Mouse (Mus musculus) thymus, postnatal 0 days (tissue): ENCODE measurements around the gene Tbc1d1. TPM values are rescaled to one million over a fixed set of nuclear protein-coding genes. Genes with fewer than 3 reads are reported as not detected.
"Not testable (repeated sequence)": the region's sequence is repeated elsewhere in the genome, so short reads cannot be mapped to it uniquely, and the experiment has no call there.

Source experiments
- DNase-seq: peaks from one replicate; pipeline ENCODE4 v3.0.0-alpha.2; 2015; ENCODE audit warnings: low spot score
- polyA plus RNA-seq: library from polyadenylated mRNA; unstranded; fragments of >200 nt; fragmentation: Nextera tagmentation; extraction: Ambion mirVana; gene quantifications from 2 replicates; pipeline ENCODE4 v1.2.1, GENCODE M21; 2015

The Tbc1d1 gene
- polyA plus RNA-seq, 1 experiment from 2014 or later, result 18.5 TPM

DNA sequence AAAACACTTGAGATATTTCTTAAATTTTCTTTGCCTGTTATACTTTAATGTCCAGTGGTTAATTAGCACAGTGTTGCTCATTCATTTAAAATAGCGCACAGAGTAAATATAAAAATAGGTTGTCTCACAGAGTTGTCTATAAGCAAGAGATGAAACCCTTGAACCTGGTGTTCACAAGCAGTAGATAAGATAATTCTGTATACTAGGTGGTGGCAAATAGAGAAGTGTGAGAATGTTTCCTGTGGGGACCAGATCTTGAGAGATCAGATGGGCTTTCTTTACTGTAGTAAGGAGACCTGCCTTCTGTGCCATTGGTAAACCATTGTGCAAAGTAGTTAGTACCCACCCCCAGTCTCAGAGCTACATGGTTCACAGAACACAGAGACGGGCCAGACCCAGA is 192.1 kb downstream of the Tbc1d1 start:
- DNase-seq, result no peak

DNA sequence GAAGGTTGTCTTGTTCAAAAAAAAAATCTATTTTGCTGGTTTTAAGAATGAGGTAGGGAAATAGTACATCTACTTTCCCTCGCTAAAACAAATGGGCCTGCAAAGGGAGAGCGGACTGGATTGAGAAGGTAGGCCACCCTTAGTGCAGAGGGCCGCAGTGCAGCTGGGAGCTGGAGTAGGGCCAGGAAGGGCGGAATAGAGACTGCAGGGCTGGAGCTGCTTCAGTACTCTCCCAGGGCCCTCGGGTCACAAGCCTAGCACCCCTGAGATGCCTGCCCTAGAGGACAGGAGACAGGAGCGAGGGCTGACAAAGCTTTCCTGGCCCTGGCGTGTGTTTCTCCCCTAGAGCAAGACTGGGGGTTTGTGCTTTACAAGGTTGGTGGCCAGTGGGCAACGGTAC is 192.7 kb downstream of the Tbc1d1 start:
- DNase-seq, result no peak

DNA sequence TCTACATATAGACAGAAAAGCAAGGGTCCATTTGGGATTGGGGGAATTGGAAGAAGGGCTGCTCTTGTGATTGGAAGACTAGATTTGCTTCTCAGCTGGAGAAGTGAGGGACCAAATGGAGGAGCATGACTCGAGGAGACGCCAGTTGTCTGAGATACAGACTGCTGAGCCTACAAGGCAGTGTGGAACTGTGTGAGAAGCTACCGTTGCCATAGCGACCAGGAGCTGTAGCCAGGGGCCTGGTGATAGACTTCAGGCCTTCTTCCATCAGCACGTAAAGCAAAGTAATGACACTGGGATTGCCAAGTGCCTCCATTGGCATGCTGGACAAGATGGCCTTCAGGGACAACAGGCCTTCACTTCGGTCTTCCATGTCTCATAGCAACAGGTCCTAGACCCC is 195.9 kb downstream of the Tbc1d1 start:
- no peak for DNase-seq

DNA sequence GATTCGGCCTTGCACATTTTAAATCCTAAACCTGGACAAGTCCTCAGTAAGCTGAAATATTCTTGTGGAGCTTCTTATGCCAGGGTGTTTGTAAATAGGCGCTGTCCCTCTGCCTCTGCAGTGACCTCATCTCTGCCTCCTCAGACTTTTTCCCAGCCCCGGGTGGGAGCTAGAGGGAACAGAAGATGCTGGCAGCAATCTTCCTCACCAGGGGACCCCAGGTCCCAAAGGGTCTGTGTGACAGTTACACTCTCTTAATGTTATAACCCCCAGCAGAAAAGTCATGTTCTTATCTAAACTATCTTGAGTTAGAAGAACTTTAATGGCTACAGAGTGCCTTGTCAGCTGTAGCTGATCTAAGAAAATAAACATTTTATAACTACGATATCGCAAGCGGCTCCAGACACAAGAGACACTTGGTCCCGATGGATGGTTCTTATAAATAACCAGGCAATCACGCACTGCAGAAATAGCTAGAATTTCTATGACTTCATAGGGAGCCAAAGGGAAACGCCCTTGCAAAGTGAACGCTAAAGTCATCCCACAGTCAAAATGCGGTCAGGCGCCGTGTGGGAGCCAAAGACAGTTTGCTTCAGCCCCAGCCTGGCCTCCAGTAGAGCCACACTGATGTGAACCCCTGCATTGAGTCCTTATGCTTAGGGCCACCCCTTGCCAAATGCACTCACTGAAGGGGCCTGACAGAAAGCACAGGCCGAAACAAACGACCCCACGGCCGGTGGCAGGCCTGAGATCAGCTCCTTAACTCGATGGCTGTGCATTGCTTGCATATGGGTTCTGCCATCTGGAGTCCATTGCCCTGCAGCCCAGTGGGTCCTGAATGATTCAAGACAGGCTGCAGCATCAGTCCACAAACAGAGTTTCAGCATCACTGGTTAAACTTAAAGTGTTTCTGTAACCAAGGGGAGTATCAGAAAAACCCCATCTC is 202.8 kb downstream of the Tbc1d1 start:
- DNase-seq, result no peak

DNA sequence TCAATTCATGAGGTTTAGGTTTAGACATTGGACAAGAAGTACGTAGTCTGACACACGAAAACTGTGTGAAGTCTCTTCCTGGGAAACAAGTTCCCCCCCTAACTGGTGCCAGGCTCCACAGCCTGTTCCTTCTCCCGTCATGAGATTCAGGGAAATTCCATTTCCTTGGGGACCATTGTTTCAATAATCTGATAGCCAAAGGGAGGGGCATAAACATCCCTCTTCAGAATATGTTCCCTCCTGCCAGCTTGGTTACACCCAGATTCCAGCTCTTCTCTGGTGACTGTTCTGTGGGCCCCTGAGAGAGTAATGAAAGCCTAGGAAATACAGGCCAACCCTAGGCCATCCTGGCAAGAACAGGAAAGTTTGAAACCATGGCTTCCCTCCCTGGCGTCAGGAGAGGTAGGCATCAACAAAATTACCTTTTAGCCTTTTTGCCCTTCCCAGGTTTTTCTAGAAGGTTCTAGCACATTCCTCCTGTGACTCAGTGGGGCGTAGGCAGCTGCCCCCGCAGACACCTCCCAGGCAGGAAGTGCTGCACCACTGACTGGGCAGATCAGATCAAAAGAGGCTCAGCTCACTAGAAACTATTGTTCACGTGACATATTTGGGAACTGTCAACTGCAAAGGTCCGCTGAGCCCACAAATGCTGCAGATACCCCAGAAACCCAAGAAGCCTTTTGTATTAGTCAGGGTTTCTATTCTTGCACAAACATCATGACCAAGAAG is 204.2 kb downstream of the Tbc1d1 start:
- no peak for DNase-seq

DNA sequence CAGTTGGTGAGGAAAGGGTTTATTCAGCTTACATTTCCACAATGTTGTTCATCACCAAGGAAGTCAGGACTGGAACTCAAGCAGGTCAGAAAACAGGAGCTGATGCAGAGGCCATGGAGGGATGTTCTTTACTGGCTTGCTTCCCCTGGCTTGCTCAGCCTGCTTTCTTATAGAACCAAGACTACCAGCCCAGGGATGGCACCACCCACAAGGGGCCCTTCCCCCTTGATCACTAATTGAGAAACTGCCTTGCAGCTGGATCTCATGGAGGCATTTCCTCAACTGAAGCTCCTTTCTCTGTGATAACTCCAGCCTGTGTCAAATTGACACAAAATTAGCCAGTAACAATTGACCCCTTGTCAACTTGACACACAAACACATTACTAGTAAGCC is 204.8 kb downstream of the Tbc1d1 start:
- not testable (repeated sequence) for DNase-seq

DNA sequence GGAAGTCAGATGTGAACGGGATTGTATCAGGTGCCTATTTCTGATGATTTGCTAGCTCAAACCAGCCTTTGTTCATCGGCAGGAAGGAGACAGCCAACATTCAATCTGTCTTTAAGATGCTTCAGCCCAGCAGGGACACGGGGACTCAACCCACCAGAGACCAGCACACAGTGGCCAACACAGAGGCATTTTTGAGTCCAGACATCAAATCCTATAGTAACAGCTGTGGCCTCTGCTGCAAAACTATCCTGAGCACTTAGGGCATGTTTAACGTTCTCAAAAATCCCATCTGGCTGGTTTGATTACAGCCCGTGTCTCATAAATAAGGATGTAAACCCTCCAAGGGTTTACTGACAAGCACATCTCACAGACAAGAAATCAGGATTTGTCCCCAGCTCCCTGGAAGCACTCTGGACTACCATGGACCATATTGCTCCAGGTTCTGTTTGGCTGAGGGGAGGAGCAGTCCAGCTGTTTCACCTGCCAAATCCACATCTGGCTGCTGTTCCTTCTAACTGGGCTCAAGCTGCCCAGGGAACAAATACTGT is 207.8 kb downstream of the Tbc1d1 start:
- no peak for DNase-seq

DNA sequence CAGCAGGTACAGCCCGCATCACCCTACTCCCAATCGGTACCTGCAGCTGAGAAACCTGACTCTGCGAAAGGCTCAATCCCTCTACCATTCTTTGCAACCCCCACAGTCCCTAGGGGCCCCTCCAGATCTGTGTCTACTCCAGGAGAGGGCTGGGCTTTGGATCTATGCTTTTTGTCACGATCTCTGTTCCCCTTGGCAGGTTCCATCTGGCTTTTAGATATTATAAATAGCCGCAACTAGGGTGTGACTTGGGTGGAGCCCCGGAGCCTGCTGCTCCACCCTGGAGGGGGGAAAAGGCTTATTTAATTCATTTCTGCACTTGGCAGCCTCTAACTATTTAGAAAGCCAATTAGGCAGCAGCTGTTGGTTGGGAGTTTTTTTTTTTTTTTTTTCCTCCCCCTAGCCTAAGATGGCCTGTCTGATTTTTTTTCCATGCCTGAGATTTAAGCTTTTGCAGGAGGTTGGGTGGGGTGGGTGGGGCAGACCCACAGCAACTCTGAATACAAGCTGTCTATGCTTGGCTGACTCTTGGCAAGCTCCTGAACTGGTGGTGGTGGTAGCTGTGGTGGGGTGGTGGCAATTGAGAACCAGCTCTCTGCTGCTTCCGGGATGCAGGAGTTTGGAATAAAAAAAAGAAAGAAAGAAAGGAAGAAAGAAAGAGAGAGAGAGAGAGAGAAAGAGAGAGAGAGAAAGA is 208.5 kb downstream of the Tbc1d1 start:
- DNase-seq, result no peak

DNA sequence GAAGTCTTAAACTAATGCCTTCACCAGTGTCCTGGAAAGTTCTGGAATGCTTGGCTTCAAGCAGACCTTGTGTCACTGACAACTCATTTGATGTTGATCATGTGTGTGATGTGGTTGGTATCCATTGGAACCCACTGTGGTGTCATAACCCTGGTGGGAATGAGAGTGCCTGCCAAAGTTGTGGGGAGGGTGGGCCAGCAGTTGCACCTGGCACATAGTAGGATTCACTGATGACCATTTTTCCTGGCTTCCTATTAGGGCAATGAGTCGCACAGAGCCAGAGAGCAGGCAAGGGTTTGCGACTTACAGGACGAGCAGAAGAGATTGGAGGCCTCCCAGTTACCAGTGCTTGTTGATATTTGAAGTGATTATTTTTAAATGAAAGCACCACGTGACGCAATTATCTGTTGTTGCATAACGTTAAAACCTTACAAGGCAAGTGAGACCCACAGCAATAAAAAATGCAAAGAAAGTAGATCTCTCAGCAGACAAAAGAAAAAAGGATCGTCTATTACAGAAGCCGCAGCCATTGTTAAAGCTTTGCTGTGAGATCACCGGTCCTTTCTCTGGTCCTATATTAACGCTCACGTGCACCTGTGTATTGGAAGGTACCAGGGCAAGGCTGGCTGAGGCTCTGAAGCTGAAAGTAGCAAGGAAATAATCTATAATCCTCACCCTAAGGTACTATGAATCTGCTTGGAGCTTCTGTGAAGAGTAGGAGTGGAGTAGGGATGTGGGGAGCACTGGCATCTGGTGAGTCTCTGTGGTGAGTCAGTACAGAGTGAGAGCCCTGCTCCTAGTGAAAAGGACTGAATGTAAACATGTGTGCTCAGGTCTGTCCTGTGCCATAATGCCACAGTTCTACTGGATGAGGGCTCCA is 209.3 kb downstream of the Tbc1d1 start:
- DNase-seq, result no peak

DNA sequence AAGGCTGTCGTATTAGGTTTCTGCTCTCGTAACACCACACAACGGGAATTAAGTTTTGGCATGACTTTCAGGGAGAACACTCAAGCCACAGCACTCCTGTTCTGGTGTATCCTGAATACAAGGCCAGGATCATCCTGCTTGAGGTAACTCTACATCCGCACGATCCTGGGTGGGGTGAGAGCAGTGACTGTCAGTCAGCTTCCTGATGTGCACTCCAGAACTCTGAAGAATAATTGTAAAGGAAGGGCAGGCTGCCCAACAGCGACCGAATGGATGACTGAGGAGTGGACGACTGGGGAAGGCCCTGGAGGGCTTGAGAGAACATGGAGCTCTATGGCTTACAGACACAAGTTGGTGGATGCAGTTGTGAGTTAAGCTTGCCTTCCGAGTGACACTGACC is 210.0 kb downstream of the Tbc1d1 start:
- no peak for DNase-seq

DNA sequence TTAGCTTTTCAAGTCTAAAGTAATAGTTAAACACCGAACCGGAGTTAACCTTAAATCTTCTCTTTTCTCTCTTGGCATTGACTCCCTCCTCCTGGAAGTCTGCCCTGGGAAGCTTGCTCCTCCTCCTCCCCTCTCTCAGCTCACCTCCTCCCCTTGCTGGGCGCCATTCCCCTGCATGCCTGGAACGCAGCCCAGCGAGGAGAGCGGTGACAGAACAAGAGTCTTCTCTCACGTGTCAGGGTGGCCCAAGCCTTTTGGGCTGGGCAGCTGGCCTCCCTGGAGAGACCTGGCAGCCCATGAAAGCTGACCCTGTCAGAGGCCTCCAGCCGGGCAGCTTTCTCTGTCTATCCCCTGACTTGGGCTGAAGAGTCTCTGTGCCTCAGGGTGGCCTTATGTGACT is 211.3 kb downstream of the Tbc1d1 start:
- DNase-seq, result no peak

DNA sequence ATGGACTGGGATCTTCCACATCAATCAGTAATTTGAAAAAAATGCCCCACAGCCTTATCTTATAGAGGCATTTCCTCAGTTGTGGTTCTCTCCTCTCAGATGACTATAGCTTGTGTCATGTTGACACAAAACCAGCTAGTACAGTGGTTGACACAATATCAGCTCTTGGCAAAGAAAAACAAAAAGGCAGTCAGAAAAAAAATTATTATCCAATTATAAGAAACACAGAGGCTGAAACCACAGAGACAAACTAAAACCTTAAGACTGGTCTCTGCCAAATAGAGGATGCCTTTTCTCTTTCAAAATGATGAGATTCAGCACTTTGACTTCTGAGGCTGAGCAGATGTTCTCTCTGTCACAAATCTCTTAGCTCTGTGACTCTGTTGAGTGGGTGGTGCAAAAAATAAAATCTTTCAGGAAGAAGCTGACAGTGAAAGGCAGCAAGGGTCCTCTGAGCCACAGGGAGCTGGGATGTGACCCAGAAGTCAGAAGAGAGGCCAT is 215.3 kb downstream of the Tbc1d1 start:
- peak; percentile 13 for DNase-seq

DNA sequence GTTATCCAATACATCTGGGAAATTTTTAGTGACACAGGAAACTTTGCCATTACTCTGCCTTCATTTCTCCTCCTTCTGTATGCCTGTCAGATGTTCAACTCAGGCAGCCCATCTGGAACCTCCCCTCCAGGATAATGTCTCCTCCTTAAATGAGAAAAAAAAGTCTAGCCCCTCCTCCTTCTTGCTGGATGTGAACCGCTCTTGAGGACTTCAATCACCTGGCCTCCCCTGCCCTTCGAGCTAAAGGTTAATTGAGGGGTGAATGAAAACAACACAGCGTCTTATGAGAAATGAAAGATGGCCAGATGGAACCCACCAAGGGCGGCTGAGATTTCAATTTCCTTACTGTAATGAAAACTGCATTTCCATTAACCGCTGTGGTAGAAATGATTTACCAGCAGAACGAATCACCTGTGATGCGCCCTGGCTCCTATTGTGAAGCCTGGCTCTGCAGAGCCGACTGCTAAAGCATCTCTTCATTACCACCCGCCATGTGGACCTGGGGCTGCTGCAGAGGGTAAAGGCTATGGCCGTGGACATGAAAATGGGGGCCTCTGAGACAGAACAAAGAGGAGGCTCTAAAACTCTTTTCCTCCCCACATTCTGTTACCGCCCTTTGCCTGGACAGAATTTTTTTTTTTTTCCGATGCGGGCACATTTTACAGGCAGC is 216.3 kb downstream of the Tbc1d1 start:
- no peak for DNase-seq

DNA sequence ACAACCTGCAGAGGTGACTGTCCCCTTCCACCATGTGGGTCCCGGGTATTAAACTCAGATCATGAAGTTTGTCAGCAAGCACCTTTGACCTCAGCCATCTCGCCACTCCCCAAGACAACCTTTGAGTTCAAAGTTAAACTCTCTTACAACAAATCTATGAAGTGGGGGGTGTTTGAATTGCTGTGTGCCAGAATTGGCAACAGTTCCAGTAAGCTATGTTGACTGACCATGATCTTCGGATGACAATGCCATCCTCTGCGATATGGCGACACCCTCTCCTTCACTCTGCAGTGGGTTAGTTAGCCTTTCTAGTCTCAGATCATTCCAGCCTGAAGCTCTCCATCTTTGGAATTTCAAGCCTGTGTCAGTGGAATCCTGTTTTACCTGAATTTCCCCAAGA is 217.6 kb downstream of the Tbc1d1 start:
- DNase-seq, result no peak

DNA sequence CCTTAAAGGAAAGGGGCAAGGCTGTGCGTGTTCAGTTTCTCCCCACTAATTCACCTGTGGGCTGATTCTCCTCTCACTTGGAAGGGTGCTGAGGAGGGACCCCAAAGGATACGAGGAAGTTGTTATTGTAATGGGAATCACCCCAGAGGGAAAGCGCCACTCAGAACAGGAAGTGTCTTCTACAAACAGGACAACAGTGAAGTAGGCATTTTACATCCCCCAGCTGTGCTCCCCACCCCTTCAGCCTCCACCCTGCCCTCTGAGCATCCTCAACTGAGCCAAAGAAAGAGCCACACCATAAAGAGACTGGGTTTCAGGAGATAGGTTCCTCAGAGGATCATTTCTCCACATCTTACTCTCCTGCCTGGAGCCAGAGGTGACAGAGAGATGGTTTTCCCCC is 219.7 kb downstream of the Tbc1d1 start:
- peak; percentile 51 for DNase-seq

DNA sequence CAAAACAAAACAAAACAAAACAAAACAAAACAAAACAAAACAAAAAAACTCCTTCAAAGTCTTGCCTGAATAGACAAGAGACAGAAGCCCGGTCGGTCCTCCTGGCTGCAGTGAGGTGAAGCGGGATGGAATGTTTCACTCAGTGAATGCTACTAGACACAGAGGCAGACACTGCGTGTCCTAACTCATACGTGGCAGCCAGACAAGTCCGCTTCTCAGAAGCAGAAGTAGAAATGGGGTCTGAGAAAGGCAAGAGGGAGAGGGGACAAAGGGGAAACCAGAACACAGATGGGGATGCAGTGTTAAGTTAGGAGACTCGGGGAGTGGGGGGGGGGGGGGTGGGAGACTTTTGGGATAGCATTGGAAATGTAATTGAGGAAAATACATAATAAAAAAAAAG is 220.4 kb downstream of the Tbc1d1 start:
- no peak for DNase-seq

DNA sequence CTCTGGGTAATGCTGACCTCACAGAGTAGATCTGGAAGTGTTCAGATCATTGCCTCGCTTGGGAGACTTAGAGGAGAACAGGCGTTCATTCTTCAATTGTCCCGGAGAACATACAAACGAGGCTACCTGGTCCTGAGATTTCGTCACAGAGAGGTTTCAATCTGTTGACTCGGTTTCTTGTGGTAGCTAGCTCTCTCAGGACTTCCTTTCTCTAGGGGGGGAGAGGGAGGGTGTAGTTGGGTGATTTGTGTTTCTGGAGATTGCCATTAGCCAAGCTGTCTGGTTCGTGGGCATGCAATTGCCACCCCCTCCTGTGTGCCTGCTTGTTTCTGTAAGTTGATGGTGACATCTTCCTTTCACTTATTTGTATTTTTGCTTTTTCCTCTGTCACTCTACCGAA is 221.6 kb downstream of the Tbc1d1 start:
- peak; percentile 21 for DNase-seq

DNA sequence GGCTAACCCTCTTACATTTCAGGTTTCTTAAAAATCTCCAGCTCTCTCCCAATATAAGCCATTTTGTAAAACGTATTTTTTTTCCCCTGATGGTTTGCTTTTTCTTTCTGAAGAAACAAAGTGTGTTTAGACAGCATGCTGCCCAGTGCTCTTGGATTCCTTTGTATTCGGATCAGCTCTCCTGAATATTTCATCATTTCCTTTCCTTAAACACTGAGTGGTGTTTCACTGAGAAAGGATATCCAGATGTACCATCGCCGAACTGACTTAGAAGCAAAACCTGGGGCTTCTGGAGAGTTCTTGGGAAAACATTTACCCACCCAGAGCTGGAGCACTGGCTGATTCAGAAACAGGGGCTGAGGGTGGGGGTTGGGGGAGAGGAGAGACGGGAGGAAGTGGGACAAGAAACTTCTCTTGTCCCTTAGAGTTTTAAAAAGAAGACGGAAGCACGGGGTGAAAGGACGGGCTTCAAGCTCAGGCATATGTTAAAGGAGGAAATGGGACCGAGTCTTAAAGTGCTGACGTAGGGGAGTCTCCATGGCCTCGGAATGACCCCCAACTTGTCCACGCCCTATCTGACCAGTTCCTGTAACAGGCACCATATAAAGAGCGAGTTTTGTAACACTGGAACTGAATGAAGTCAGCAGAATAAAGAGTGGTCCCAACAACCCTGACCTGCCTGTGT is 222.6 kb downstream of the Tbc1d1 start:
- DNase-seq, result peak; percentile 38

DNA sequence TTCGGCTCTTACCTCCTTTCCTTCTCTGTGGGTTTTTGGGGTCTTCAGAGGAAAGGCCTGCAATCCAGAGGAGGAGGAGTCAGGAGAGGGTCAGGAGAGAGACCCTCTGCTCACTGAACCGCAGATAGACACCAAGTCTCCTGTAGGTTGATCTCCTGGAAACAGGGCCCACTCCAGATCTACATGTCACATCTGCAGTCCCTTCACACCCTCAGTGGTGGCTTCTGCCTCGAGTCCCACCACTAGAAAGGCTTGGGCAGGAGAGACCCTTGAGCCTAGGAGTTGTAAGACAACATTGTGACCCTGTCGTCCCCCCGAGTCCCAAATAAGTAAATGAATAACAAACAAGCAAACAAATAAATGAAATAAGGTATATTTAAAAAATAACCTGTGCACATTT is 223.7 kb downstream of the Tbc1d1 start:
- DNase-seq, result no peak
